Mouse (Mus musculus): Measurements from ENCODE around the gene Gm10295.

Gene Gm10295

GRCm38 (mm10) chr7:71348922-71349321 lies 2.4 kb downstream of the Gm10295 start:
- DNase-seq: no peak

- no peak for DNase-seq
Observed at GRCm38 (mm10) chr7:71324919-71325583, 26.2 kb downstream of the Gm10295 start.

GRCm38 (mm10) chr7:71313148-71313765 lies 38.0 kb downstream of the Gm10295 start:
- DNase-seq: no peak

GRCm38 (mm10) chr7:71312375-71312774 lies 38.9 kb downstream of the Gm10295 start:
- no peak for DNase-seq

GRCm38 (mm10) chr7:71311411-71311810 lies 39.9 kb downstream of the Gm10295 start:
- no peak for DNase-seq

- no peak for DNase-seq
Observed at GRCm38 (mm10) chr7:71308051-71308450, 43.2 kb downstream of the Gm10295 start.

GRCm38 (mm10) chr7:71302714-71303113 lies 48.6 kb downstream of the Gm10295 start:
- no peak for DNase-seq

All from cerebellum, adult 11 months (tissue).